Mouse (Mus musculus) kidney, embryonic 16.5 days (tissue): ENCODE results near the gene Fermt1. TPM values are rescaled to one million over a fixed set of nuclear protein-coding genes. Genes with fewer than 3 reads are reported as not detected.

Source experiments
- ATAC-seq: fragments of 200-750 bp; cut with Nextera tagmentation; 2 replicates; pipeline ENCODE4 v1.8.0; 2017; ENCODE audit warnings: moderate TSS enrichment; ENCODE audit not compliant: low FRiP score, low TSS enrichment
- H3K27ac ChIP-seq: fragments of 300-500 bp; sonication (generic); 2 replicates; pipeline ENCODE4 v1.5.1; 2014; ENCODE audit warnings: low read length
- H3K27me3 ChIP-seq: fragments of 300-500 bp; sonication (generic); 2 replicates; pipeline ENCODE4 v1.6.1; 2014; ENCODE audit warnings: low read length, control low read depth, mixed read lengths; ENCODE audit not compliant: insufficient read depth
- H3K36me3 ChIP-seq: fragments of 300-500 bp; sonication (generic); 2 replicates; pipeline ENCODE4 v1.6.1; 2014; ENCODE audit warnings: low read length, control low read depth, mixed read lengths; ENCODE audit not compliant: insufficient read depth
- H3K4me1 ChIP-seq: fragments of 300-500 bp; sonication (generic); 2 replicates; pipeline ENCODE4 v1.6.1; 2014; ENCODE audit warnings: low read length, control low read depth, mixed read lengths; ENCODE audit not compliant: insufficient read depth
- H3K4me2 ChIP-seq: fragments of 300-500 bp; sonication (generic); replicated peaks from 2 replicates; pipeline ENCODE4 v1.6.1; 2014; ENCODE audit warnings: low read depth, low read length
- H3K4me3 ChIP-seq: fragments of 300-500 bp; sonication (generic); 2 replicates; pipeline ENCODE4 v1.5.1; 2014; ENCODE audit warnings: mild to moderate bottlenecking, low read length
- H3K9ac ChIP-seq: fragments of 300-500 bp; sonication (generic); replicated peaks from 2 replicates; pipeline ENCODE4 v1.6.1; 2014; ENCODE audit warnings: low read length
- H3K9me3 ChIP-seq: fragments of 300-500 bp; sonication (generic); 2 replicates; pipeline ENCODE4 v1.6.1; 2016; ENCODE audit warnings: low read length, control low read depth
- WGBS: fragments of 180-500 bp; shearing (Covaris S2); extraction: QIAGEN DNeasy Blood & Tissue Kit; methylation state at CpG from one replicate; pipeline ENCODE4 v1.1.7; 2014; 5-methylcytosine and 5-hydroxymethylcytosine counted together
- polyA plus RNA-seq: library from polyadenylated mRNA; unstranded; fragments of >200 nt; fragmentation: Nextera tagmentation; extraction: Ambion mirVana; gene quantifications from 2 replicates; pipeline ENCODE4 v1.2.1, GENCODE M21; 2015

Fermt1 gene
- polyA plus RNA-seq, 1 experiment from 2014 or later, result 15.8 TPM

DNA sequence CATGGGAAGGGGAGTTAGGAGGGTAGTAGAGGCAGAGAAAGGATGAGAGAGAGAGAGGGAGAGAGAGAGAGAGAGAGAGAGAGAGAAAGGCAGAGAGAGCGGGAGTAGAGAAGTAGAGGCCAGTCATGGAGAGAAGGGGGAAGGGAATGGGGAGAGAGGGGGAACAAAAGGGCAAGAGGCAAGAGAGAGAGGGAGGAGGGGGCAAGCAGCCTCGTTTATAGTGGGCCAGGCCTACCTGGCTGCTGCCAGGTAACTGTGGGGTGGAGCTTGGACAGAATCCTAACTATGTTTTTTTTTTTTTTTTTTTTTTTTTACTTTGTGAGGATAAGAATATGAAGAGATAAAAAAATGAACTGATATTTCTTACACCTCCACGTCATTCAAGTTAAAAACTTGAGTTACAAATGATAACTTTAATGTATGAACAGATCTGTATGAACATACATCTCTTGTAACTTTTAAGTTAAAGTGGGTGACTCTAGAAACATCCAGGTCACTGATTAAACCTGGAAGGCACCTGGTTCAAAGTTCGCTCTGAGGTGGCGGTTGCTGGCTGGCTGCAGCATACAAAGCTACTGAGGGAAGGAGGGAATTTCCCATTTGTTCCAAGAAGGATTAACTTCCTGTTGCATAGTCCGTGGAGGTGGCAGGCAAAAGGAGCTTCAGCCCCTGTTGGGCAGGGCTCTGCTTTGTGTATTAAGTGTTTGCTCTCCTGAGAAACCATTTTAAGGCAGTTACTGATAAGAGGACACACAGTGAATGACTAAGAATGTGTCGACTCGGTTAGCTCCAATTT lies 22.2 kb downstream of the Fermt1 start:
- no peaks in the 10 kb centered on the region for H3K9me3 ChIP-seq
- H3K4me1 ChIP-seq, result peaks cover 9% of the 10 kb centered on the region
- H3K9ac ChIP-seq, result no peak overlapping the region
- H3K27me3 ChIP-seq, result no peaks in the 10 kb centered on the region
- 41% methylated on average over 8 of the region's 8 CpGs for whole genome bisulfite sequencing
- peak overlapping the region; percentile 65 for H3K27ac ChIP-seq
- H3K4me3 ChIP-seq, result no peak overlapping the region
- H3K4me2 ChIP-seq, result no peak overlapping the region
- H3K36me3 ChIP-seq, result no peaks in the 10 kb centered on the region
- ATAC-seq, result peak; percentile 77

DNA sequence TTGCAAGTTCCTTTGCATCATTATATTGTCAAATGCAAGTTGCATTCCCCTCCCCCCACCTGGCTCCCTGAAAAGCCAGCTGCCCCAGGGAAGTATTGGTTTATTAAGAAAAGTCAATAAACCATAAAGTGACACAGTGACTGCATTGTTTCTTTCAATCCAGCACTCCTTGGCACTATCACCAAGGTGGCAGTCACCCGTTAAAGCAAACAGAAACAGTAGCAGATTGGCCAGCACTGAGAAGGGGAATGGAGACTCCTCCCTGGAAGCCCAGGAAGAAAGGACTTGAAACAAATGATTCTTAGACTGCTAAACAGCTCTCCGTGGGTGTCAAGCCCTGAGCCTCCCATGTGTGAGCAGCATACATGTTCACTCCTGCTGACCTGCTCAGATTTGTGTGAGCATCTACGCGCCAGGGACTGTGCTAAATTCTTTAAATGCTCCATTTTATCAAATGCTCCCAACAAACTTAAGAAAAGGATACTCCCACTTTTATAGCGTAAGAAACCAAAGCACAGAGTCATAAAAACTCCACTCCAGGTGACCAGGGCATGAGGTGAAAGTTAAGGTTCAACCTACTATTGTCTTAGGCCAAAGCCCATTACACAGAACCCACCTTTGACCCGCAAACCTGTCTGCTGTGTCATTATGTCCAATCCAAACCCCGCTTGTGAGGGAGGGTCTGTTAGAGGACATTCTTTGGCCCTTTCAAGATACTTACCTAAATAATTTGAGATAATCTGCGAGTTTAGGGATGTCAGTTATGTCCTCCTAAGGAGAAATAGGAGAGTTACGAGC lies 23.4 kb downstream of the Fermt1 start:
- no peaks in the 10 kb centered on the region for H3K36me3 ChIP-seq
- H3K4me3 ChIP-seq, result no peak overlapping the region
- ATAC-seq, result peak; percentile 55
- H3K9ac ChIP-seq, result no peak overlapping the region
- H3K9me3 ChIP-seq, result no peaks in the 10 kb centered on the region
- H3K27me3 ChIP-seq, result no peaks in the 10 kb centered on the region
- H3K4me1 ChIP-seq, result peaks cover 9% of the 10 kb centered on the region
- H3K4me2 ChIP-seq, result no peak overlapping the region
- peak overlapping the region; percentile 65 for H3K27ac ChIP-seq
- 49% methylated on average over 9 of the region's 9 CpGs for WGBS

- Histone ChIP-seq H3K9ac (no peak overlapping the region), H3K27me3 (no peaks in the 10 kb centered on the region), H3K4me3 (no peak overlapping the region), H3K4me1 (no peaks in the 10 kb centered on the region), H3K9me3 (no peaks in the 10 kb centered on the region), H3K4me2 (no peak overlapping the region), H3K27ac (no peak overlapping the region), H3K36me3 (no peaks in the 10 kb centered on the region)
- ATAC-seq, result no peak
- 83% methylated on average over 1 of the region's 1 CpGs for WGBS
These were observed 30.9 kb downstream of the Fermt1 start for GRCm38 (mm10) chr2:132914785-132915184.

GRCm38 (mm10) chr2:132906763-132907162 lies 38.9 kb downstream of the Fermt1 start:
- no peak overlapping the region for H3K4me3 ChIP-seq
- no peak for ATAC-seq
- H3K9ac ChIP-seq, result no peak overlapping the region
- no peaks in the 10 kb centered on the region for H3K4me1 ChIP-seq
- H3K9me3 ChIP-seq, result no peaks in the 10 kb centered on the region
- no peaks in the 10 kb centered on the region for H3K27me3 ChIP-seq
- H3K36me3 ChIP-seq, result no peaks in the 10 kb centered on the region
- WGBS, result 26% methylated on average over 8 of the region's 8 CpGs
- H3K27ac ChIP-seq, result no peak overlapping the region
- H3K4me2 ChIP-seq, result no peak overlapping the region

- 77% methylated on average over 2 of the region's 2 CpGs for WGBS
- Histone ChIP-seq H3K9ac (no peak overlapping the region), H3K27me3 (no peaks in the 10 kb centered on the region), H3K4me1 (no peaks in the 10 kb centered on the region), H3K4me2 (no peak overlapping the region), H3K4me3 (no peak overlapping the region), H3K36me3 (no peaks in the 10 kb centered on the region), H3K27ac (no peak overlapping the region), H3K9me3 (no peaks in the 10 kb centered on the region)
- ATAC-seq, result no peak
These were observed 40.7 kb downstream of the Fermt1 start for GRCm38 (mm10) chr2:132904961-132905360.

DNA sequence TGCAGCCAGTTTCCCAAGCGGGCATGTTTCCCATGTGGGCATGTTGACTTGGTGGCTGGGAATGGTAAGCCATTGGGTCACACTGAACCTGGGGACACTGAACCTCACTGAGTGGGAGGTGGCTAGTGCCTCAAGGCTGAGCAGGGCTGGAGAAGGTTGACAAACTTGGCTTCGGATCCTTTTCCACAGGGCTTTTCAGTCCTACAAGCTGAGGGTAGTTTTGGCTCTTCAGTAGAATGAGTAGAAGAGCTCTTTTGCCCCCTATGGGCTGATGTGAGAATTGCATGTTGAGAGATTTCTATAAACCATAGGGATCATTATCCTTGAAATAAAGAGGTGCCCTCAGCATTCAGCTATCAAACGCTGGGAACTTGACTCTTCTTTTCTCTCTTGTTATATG lies 42.2 kb downstream of the Fermt1 start:
- H3K9me3 ChIP-seq, result no peaks in the 10 kb centered on the region
- H3K4me3 ChIP-seq, result no peak overlapping the region
- WGBS, result 34% methylated on average over 3 of the region's 3 CpGs
- no peak overlapping the region for H3K9ac ChIP-seq
- H3K4me1 ChIP-seq, result no peaks in the 10 kb centered on the region
- H3K4me2 ChIP-seq, result no peak overlapping the region
- no peak overlapping the region for H3K27ac ChIP-seq
- peak; percentile 81; the same call in 1 of the 2 replicates for ATAC-seq
- no peaks in the 10 kb centered on the region for H3K36me3 ChIP-seq
- no peaks in the 10 kb centered on the region for H3K27me3 ChIP-seq

- H3K27ac ChIP-seq, result no peak overlapping the region
- no peak for ATAC-seq
- no peaks in the 10 kb centered on the region for H3K4me1 ChIP-seq
- no peaks in the 10 kb centered on the region for H3K36me3 ChIP-seq
- no peak overlapping the region for H3K4me3 ChIP-seq
- WGBS, result 77% methylated on average over 3 of the region's 4 CpGs
- H3K27me3 ChIP-seq, result no peaks in the 10 kb centered on the region
- H3K4me2 ChIP-seq, result no peak overlapping the region
- H3K9me3 ChIP-seq, result no peaks in the 10 kb centered on the region
- H3K9ac ChIP-seq, result no peak overlapping the region
These were observed 43.6 kb downstream of the Fermt1 start for GRCm38 (mm10) chr2:132902056-132902455.

- Histone ChIP-seq H3K4me3 (no peak overlapping the region), H3K4me1 (no peaks in the 10 kb centered on the region), H3K27ac (no peak overlapping the region), H3K27me3 (no peaks in the 10 kb centered on the region), H3K36me3 (no peaks in the 10 kb centered on the region), H3K9me3 (no peaks in the 10 kb centered on the region), H3K4me2 (no peak overlapping the region), H3K9ac (no peak overlapping the region)
- 77% methylated on average over 4 of the region's 4 CpGs for WGBS
- no peak for ATAC-seq
These were observed 44.1 kb downstream of the Fermt1 start for GRCm38 (mm10) chr2:132901636-132902035.

GRCm38 (mm10) chr2:132900596-132900995 lies 45.1 kb downstream of the Fermt1 start:
- Histone ChIP-seq H3K4me2 (no peak overlapping the region), H3K9me3 (no peaks in the 10 kb centered on the region), H3K27me3 (no peaks in the 10 kb centered on the region), H3K4me1 (no peaks in the 10 kb centered on the region), H3K27ac (no peak overlapping the region), H3K9ac (no peak overlapping the region), H3K36me3 (no peaks in the 10 kb centered on the region), H3K4me3 (no peak overlapping the region)
- 61% methylated on average over 1 of the region's 1 CpGs for WGBS
- no peak for ATAC-seq

DNA sequence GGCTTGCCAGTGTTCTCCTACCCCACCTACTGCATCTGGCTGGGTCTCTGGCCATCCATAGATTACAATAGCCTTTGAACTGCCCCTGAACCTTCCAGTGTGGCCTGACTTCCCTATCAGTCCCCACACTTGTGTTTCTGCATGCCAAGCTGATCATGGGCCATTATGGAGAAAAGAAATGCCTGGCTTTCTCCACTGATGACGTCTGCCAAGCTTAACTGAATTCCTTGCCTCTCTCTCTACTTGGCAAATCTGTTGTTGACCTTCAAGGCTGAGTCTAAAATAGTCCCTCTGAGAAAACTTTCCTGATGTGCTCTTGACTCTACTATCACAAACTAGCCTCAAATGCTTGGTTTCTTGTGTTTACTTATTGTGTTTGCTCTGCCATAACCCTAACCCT lies 47.5 kb downstream of the Fermt1 start:
- H3K27me3 ChIP-seq, result no peaks in the 10 kb centered on the region

More for the DNA sequence above, 47.5 kb downstream of the Fermt1 start:
- H3K36me3 ChIP-seq, result no peaks in the 10 kb centered on the region
- H3K9me3 ChIP-seq, result no peaks in the 10 kb centered on the region
- 60% methylated on average over 1 of the region's 1 CpGs for WGBS
- H3K27ac ChIP-seq, result no peak overlapping the region
- H3K4me2 ChIP-seq, result no peak overlapping the region
- H3K4me1 ChIP-seq, result no peaks in the 10 kb centered on the region
- no peak overlapping the region for H3K9ac ChIP-seq
- no peak overlapping the region for H3K4me3 ChIP-seq
- no peak for ATAC-seq
